Mouse (Mus musculus) neural tube, embryonic 14.5 days (tissue): ENCODE measurements at regions not wholly inside any gene's neighbourhood (a gene's known extent, or its start where the extent isn't known, plus 50 kb on each side); places are given as distances from the start of the nearest gene placed in this dataset.

Experiments
- ATAC-seq: fragments of 200-750 bp; cut with Nextera tagmentation; 2 replicates; pipeline ENCODE4 v1.8.0; 2017; ENCODE audit warnings: low read depth, mild to moderate bottlenecking, moderate TSS enrichment, moderate library complexity
- H3K27ac ChIP-seq: fragments of 300-500 bp; sonication (generic); 2 replicates; pipeline ENCODE4 v1.5.1; 2014; ENCODE audit warnings: low read depth, mild to moderate bottlenecking, control low read depth, low read length, moderate library complexity, mixed read lengths
- H3K27me3 ChIP-seq: fragments of 300-500 bp; sonication (generic); 2 replicates; pipeline ENCODE4 v1.6.1; 2014; ENCODE audit warnings: low read length; ENCODE audit not compliant: control insufficient read depth, insufficient read depth
- H3K36me3 ChIP-seq: fragments of 300-500 bp; sonication (generic); 2 replicates; pipeline ENCODE4 v1.6.1; 2014; ENCODE audit warnings: low read length, mixed read lengths; ENCODE audit not compliant: control insufficient read depth, insufficient read depth
- H3K4me1 ChIP-seq: fragments of 300-500 bp; sonication (generic); 2 replicates; pipeline ENCODE4 v1.6.1; 2014; ENCODE audit warnings: low read length; ENCODE audit not compliant: control insufficient read depth, insufficient read depth
- H3K4me2 ChIP-seq: fragments of 300-500 bp; sonication (generic); 2 replicates; pipeline ENCODE4 v1.6.1; 2014; ENCODE audit warnings: mild to moderate bottlenecking, low read depth, low read length, control low read depth
- H3K4me3 ChIP-seq: fragments of 300-500 bp; sonication (generic); 2 replicates; pipeline ENCODE4 v1.5.1; 2014; ENCODE audit warnings: low read depth, low read length, control low read depth, mixed read lengths
- H3K9ac ChIP-seq: fragments of 300-500 bp; sonication (generic); replicated peaks from 2 replicates; pipeline ENCODE4 v1.6.1; 2014; ENCODE audit warnings: low read depth, mild to moderate bottlenecking, control low read depth, low read length, mixed read lengths
- H3K9me3 ChIP-seq: fragments of 300-500 bp; sonication (generic); 2 replicates; pipeline ENCODE4 v1.6.1; 2016; ENCODE audit warnings: low read length; ENCODE audit not compliant: control insufficient read depth
- WGBS: fragments of 180-500 bp; shearing (Covaris S2); extraction: QIAGEN DNeasy Blood & Tissue Kit; methylation state at CpG from one replicate; pipeline ENCODE4 v1.1.7; 2014; 5-methylcytosine and 5-hydroxymethylcytosine counted together

DNA sequence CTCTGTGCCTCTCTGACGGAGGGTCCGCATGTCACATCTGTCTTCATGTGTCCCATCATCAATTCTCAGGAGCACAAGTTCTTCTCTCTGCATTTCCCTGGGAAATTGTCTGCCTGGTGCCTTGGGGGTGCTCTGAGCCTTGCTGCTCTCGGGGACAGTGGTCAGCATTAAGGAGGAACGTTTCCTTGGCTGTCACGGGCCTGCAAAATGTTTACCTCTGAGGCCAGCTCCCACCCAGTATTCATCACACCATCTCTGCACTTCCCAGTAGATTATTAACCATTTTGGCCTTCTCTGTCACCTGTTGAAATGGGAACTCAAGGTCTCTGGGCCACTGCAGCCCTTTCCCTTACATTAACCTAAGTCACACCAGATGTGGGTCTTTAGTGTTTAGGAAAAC is 219.8 kb upstream of the Spag17 start:
- ATAC-seq = no peak
- Histone ChIP-seq H3K9ac (no peak overlapping the region), H3K27me3 (no peaks in the 10 kb centered on the region), H3K4me1 (0 out of 2 replicates have a peak, but pooled peaks cover 3% of the 10 kb centered on the region), H3K27ac (no peak overlapping the region), H3K36me3 (no peaks in the 10 kb centered on the region), H3K4me3 (no peak overlapping the region), H3K9me3 (no peaks in the 10 kb centered on the region), H3K4me2 (no peak overlapping the region)
- 73% methylated on average over 5 of the region's 5 CpGs for WGBS

GRCm38 (mm10) chr3:99665902-99666768 is 219.1 kb upstream of the Spag17 start:
- no peak overlapping the region for H3K4me2 ChIP-seq
- no peak overlapping the region for H3K27ac ChIP-seq
- no peaks in the 10 kb centered on the region for H3K36me3 ChIP-seq
- WGBS = 14% methylated on average over 10 of the region's 10 CpGs
- 0 out of 2 replicates have a peak, but pooled peaks cover 3% of the 10 kb centered on the region for H3K4me1 ChIP-seq
- H3K4me3 ChIP-seq = no peak overlapping the region
- no peaks in the 10 kb centered on the region for H3K9me3 ChIP-seq
- H3K9ac ChIP-seq = no peak overlapping the region
- no peaks in the 10 kb centered on the region for H3K27me3 ChIP-seq
- ATAC-seq = peak; percentile 66; the same call in 1 of the 2 replicates

GRCm38 (mm10) chr3:99674145-99674544 is 211.1 kb upstream of the Spag17 start:
- Histone ChIP-seq H3K4me3 (no peak overlapping the region), H3K27ac (no peak overlapping the region), H3K4me2 (no peak overlapping the region), H3K9me3 (no peaks in the 10 kb centered on the region), H3K9ac (no peak overlapping the region), H3K4me1 (no peaks in the 10 kb centered on the region), H3K36me3 (no peaks in the 10 kb centered on the region), H3K27me3 (no peaks in the 10 kb centered on the region)
- 89% methylated on average over 2 of the region's 2 CpGs for WGBS
- no peak for ATAC-seq

DNA sequence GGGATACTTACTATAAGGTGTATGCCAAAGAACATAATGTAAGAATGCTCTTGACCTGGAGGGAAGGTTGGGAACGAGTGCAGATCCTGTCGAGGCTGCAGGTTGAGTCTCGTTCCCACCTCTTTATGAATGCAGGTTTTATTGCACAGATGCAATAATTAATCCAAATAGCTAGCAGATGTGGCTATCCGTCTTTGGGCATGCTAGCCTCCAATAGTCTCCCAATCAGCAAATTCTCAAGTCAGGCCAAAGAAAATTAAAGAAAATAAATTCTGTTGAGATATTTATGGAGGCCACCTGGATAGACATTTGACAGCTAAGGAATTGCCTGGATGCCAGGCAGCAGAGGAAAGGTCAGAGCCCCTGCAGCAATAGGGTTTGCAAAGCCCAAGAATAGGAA is 175.7 kb upstream of the Spag17 start:
- no peaks in the 10 kb centered on the region for H3K9me3 ChIP-seq
- H3K9ac ChIP-seq = no peak overlapping the region
- no peak overlapping the region for H3K4me3 ChIP-seq
- H3K27me3 ChIP-seq = no peaks in the 10 kb centered on the region
- WGBS = 85% methylated on average over 4 of the region's 4 CpGs
- H3K36me3 ChIP-seq = no peaks in the 10 kb centered on the region
- ATAC-seq = no peak
- no peaks in the 10 kb centered on the region for H3K4me1 ChIP-seq
- no peak overlapping the region for H3K4me2 ChIP-seq
- no peak overlapping the region for H3K27ac ChIP-seq

- Histone ChIP-seq H3K27me3 (no peaks in the 10 kb centered on the region), H3K9me3 (no peaks in the 10 kb centered on the region), H3K9ac (no peak overlapping the region), H3K4me3 (no peak overlapping the region), H3K4me2 (no peak overlapping the region), H3K4me1 (no peaks in the 10 kb centered on the region), H3K27ac (no peak overlapping the region), H3K36me3 (no peaks in the 10 kb centered on the region)
- WGBS = 50% methylated on average over 4 of the region's 4 CpGs
- no peak for ATAC-seq
These were observed 168.8 kb upstream of the Spag17 start for GRCm38 (mm10) chr3:99716381-99716780.

- no peak overlapping the region for H3K27ac ChIP-seq
These were observed 147.0 kb upstream of the Spag17 start for GRCm38 (mm10) chr3:99738093-99738803.

DNA sequence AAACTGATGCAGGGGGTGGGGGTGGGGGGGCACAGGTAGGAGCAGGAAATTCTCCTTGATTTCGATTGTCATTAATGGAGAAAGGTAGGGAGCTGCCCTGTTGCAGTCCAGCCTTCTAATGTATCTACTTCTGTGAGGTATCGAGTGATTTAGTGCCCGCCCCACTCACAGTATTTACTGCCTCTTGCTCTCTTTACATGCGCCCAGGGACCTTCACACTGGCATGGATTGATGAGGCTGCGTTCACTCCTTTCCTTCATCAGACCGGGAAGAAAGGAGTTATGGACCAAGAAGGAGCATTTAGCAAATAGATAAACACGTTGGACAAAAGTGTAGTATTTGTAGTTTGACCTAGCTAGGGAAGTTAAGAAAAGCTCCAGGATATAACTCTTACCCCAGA is 145.6 kb upstream of the Spag17 start:
- Histone ChIP-seq H3K27me3 (no peaks in the 10 kb centered on the region), H3K4me3 (no peak overlapping the region), H3K9ac (no peak overlapping the region), H3K36me3 (no peaks in the 10 kb centered on the region), H3K27ac (no peak overlapping the region), H3K9me3 (no peaks in the 10 kb centered on the region), H3K4me2 (no peak overlapping the region), H3K4me1 (no peaks in the 10 kb centered on the region)
- peak; percentile 79; the same call in 1 of the 2 replicates for ATAC-seq
- 35% methylated on average over 7 of the region's 7 CpGs for WGBS

More at GRCm38 (mm10) chr3:99738093-99738803, 147.0 kb upstream of the Spag17 start:
- Histone ChIP-seq H3K4me3 (no peak overlapping the region), H3K9ac (no peak overlapping the region), H3K4me2 (no peak overlapping the region), H3K9me3 (no peaks in the 10 kb centered on the region), H3K4me1 (no peaks in the 10 kb centered on the region), H3K36me3 (no peaks in the 10 kb centered on the region), H3K27me3 (no peaks in the 10 kb centered on the region)
- no peak for ATAC-seq
- 83% methylated on average over 3 of the region's 3 CpGs for WGBS

- no peaks in the 10 kb centered on the region for H3K9me3 ChIP-seq
- WGBS = 74% methylated on average over 3 of the region's 3 CpGs
- peak; percentile 49; the same call in 1 of the 2 replicates for ATAC-seq
- H3K36me3 ChIP-seq = no peaks in the 10 kb centered on the region
- H3K4me1 ChIP-seq = no peaks in the 10 kb centered on the region
- H3K27ac ChIP-seq = no peak overlapping the region
- no peaks in the 10 kb centered on the region for H3K27me3 ChIP-seq
- no peak overlapping the region for H3K4me3 ChIP-seq
- no peak overlapping the region for H3K9ac ChIP-seq
- H3K4me2 ChIP-seq = no peak overlapping the region
These were observed 143.7 kb upstream of the Spag17 start for GRCm38 (mm10) chr3:99741249-99742222.
